ENCODE assay signal across 23 mouse cellular contexts in the genomic region with DNA sequence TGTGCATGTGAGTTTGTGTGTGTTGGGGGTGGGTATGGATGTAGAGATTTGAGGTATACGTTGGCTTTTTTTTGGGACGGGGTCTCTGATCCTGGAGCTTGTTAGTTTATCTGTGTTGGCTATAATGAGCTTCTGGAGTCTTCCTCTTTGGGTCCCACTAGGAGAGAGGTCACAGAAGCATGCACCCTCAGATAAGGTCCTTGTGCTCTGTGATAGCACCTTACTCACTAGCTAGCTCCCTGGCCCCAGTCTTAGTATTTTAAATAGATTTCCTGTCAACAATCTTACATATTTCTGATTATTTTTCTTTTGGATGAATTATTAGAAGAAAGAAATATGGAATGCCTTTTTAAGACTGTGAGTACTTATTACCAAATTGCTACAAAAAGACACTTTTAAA. TPM values are rescaled to one million over a fixed set of nuclear protein-coding genes. Genes with fewer than 3 reads are reported as not detected.
DNase-seq lines count a peak whose midpoint lies in the region; ATAC-seq and TF ChIP-seq lines count a peak whose summit lies in the region.
"Had no signal": no experiment of that assay in that cellular context is flagged by ENCODE, and none has a peak within 500 bp of the region (broad histone marks: within the 10 kb centered on the region; RNA-seq: fewer than 3 reads in every experiment).

No protein-coding gene starts in this region.

- WGBS in liver, embryonic 14.5 days (ENCODE audit: insufficient replicate concordance), result 15% methylated on average over 2 of the region's 2 CpGs
- 100% methylated on average over 2 of the region's 2 CpGs for WGBS in midbrain, embryonic 16.5 days

- peaks cover 5 to 9% of the 10 kb centered on the region in 2 experiments for H3K36me3 ChIP-seq in MEL (ENCODE audit: control insufficient read depth in 1 of 2, insufficient read depth in 2 of 2, low read length in 2 of 2)
- peaks cover 29% of the 10 kb centered on the region for H3K36me3 ChIP-seq in liver, embryonic 14.5 days (replicated peaks; ENCODE audit: control insufficient read depth, insufficient read depth, low read depth)
- peaks cover 17% of the 10 kb centered on the region for H3K36me3 ChIP-seq in midbrain, embryonic 16.5 days (ENCODE audit: control insufficient read depth, insufficient read depth, low read length)

- no peak for TF ChIP-seq POLR2A in MEL (IDR thresholded peaks at IDR 0.05; ENCODE audit: control insufficient read depth in 1 of 2, insufficient read depth in 1 of 2, low read depth in 1 of 2, low read length in 2 of 2, poor library complexity in 1 of 2)

- H3K4me2 ChIP-seq in liver, embryonic 14.5 days (ENCODE audit: low read depth), result no peak overlapping the region
- H3K4me2 ChIP-seq in midbrain, embryonic 16.5 days (ENCODE audit: low read length), result no peak overlapping the region
- H3K4me2 ChIP-seq: forebrain, embryonic 12.5 days; forebrain, embryonic 15.5 days; heart, embryonic 13.5 days; hindbrain, embryonic 14.5 days had no signal

- peak; percentile 53 to 74; a peak in 3 of 4 replicates for TF ChIP-seq EP300 in MEL (IDR thresholded peaks at IDR 0.05; ENCODE audit: low read depth in 1 of 2, low read length in 2 of 2)
- 0 out of 2 replicates have a peak, but pooled peaks have one; percentile 15 for TF ChIP-seq EP300 in liver, embryonic 14.5 days (IDR thresholded peaks at IDR 0.05; ENCODE audit: low read depth)

- DNase-seq in MEL (ENCODE audit: low read depth, low spot score) (peak; percentile 49), adipocyte (ENCODE audit: low spot score) (no peak)
- DNase-seq in c-Kit-positive CD71-positive TER-119-negative erythroid progenitor cells, embryonic 14.5 days (ENCODE audit: low read depth), result peak; percentile 22
- DNase-seq in liver, embryonic 14.5 days (ENCODE audit: low read depth in 3 of 3, low spot score in 3 of 3), result peak in 1 of 3 experiments; percentile 20
- no peak for DNase-seq in gastrocnemius, adult 2 months
- DNase-seq: adrenal gland, postnatal 10 days; cerebellum, adult 18-20 months; cerebellum, adult 9-10 months; cerebellum, postnatal 14 days; gastrocnemius, postnatal 10 days; gastrocnemius, postnatal 36 days; heart, adult 2 months; heart, postnatal 14 days; heart, postnatal 4 days had no signal

- no peaks in the 10 kb centered on the region for H3K9me3 ChIP-seq in MEL (replicated peaks; ENCODE audit: insufficient read depth, low read length)
- H3K9me3 ChIP-seq in liver, embryonic 14.5 days (ENCODE audit: control insufficient read depth, low read length), result no peaks in the 10 kb centered on the region
- no peaks in the 10 kb centered on the region for H3K9me3 ChIP-seq in midbrain, embryonic 16.5 days (replicated peaks; ENCODE audit: control insufficient read depth, low read length, poor library complexity, severe bottlenecking)
- H3K9me3 ChIP-seq: forebrain, embryonic 12.5 days; forebrain, embryonic 15.5 days; heart, embryonic 10.5 days; heart, embryonic 13.5 days had no signal

- peaks cover 2 to 3% of the 10 kb centered on the region in 2 experiments; a peak in 2 of 4 replicates for H3K4me1 ChIP-seq in MEL (ENCODE audit: control insufficient read depth in 1 of 2, insufficient read depth in 2 of 2, low read length in 2 of 2)
- H3K4me1 ChIP-seq in liver, embryonic 14.5 days (replicated peaks; ENCODE audit: control insufficient read depth in 2 of 2, insufficient read depth in 2 of 2, low read length in 1 of 2), result peaks cover 5% of the 10 kb centered on the region in 2 experiments; a peak in 3 of 4 replicates
- no peaks in the 10 kb centered on the region for H3K4me1 ChIP-seq in midbrain, embryonic 16.5 days (ENCODE audit: control insufficient read depth, insufficient read depth, low read length)
- H3K4me1 ChIP-seq: forebrain, embryonic 12.5 days; forebrain, embryonic 15.5 days; heart, embryonic 10.5 days; heart, embryonic 13.5 days had no signal

- no peak overlapping the region for H3K9ac ChIP-seq in MEL (ENCODE audit: control insufficient read depth, low read depth, low read length, poor library complexity, severe bottlenecking)
- no peak overlapping the region for H3K9ac ChIP-seq in liver, embryonic 14.5 days (replicated peaks)
- H3K9ac ChIP-seq in midbrain, embryonic 16.5 days (ENCODE audit: low read depth, low read length), result no peak overlapping the region
- H3K9ac ChIP-seq: forebrain, embryonic 12.5 days; forebrain, embryonic 15.5 days; heart, embryonic 13.5 days; hindbrain, embryonic 14.5 days had no signal

- no peak for TF ChIP-seq CTCF in MEL (IDR thresholded peaks at IDR 0.05 in 2 of 3, conservative IDR thresholded peaks at IDR 0.05 in 1 of 3; ENCODE audit: control insufficient read depth in 1 of 3, insufficient read depth in 1 of 3, low read depth in 2 of 3, low read length in 3 of 3, poor library complexity in 1 of 3, severe bottlenecking in 1 of 3)
- no peak for TF ChIP-seq CTCF in liver, embryonic 14.5 days (IDR thresholded peaks at IDR 0.05; ENCODE audit: low read depth)
- no peak for TF ChIP-seq CTCF in gastrocnemius, adult 2 months (IDR thresholded peaks at IDR 0.05)

- peak; percentile 73 for ATAC-seq in liver, embryonic 14.5 days (ENCODE audit: insufficient read depth)
- ATAC-seq in megakaryocyte progenitor cell, adult 5-6 weeks (replicated peaks; ENCODE audit: poor library complexity), result peak; percentile 57; the same call in 1 of the 2 replicates
- no peak for ATAC-seq in midbrain, embryonic 16.5 days
- ATAC-seq: activated CD4-positive, CD25-positive, alpha-beta regulatory T cell, adult 4 months; CD4-positive, CD25-positive, alpha-beta regulatory T cell, adult 4 months; forebrain, embryonic 15.5 days had no signal

- H3K27me3 ChIP-seq in MEL (ENCODE audit: control insufficient read depth in 1 of 2, insufficient read depth in 2 of 2, low read length in 2 of 2), result no peaks in the 10 kb centered on the region
- H3K27me3 ChIP-seq in liver, embryonic 14.5 days (ENCODE audit: control insufficient read depth, insufficient read depth, low read length), result no peaks in the 10 kb centered on the region
- no peaks in the 10 kb centered on the region for H3K27me3 ChIP-seq in midbrain, embryonic 16.5 days (ENCODE audit: control insufficient read depth, insufficient read depth, low read depth, low read length)
- H3K27me3 ChIP-seq: forebrain, embryonic 12.5 days; forebrain, embryonic 15.5 days; heart, embryonic 13.5 days had no signal

- H3K27ac ChIP-seq in MEL (ENCODE audit: control insufficient read depth, low read depth, low read length), result no peak overlapping the region
- H3K27ac ChIP-seq in liver, embryonic 14.5 days, result no peak overlapping the region
- H3K27ac ChIP-seq in midbrain, embryonic 16.5 days (ENCODE audit: low read length), result no peak overlapping the region
- no peak overlapping the region for H3K27ac ChIP-seq in gastrocnemius, adult 2 months
- H3K27ac ChIP-seq: forebrain, embryonic 12.5 days; forebrain, embryonic 15.5 days; heart, adult 2 months; heart, embryonic 10.5 days; heart, embryonic 13.5 days; hindbrain, embryonic 14.5 days had no signal

- TF ChIP-seq RAD21 in MEL (IDR thresholded peaks at IDR 0.05; ENCODE audit: low read depth, low read length), result no peak

- intact Hi-C loops in gastrocnemius, adult 2 months (cut with DNase I), result no loop called here

- H3K4me3 ChIP-seq in MEL (ENCODE audit: control insufficient read depth in 1 of 2, insufficient read depth in 1 of 2, low read depth in 2 of 2, low read length in 2 of 2), result no peak overlapping the region
- H3K4me3 ChIP-seq in liver, embryonic 14.5 days (ENCODE audit: insufficient read depth in 1 of 2, low read depth in 2 of 2, low read length in 2 of 2), result no peak overlapping the region
- no peak overlapping the region for H3K4me3 ChIP-seq in midbrain, embryonic 16.5 days (ENCODE audit: low read depth, low read length)
- no peak overlapping the region for H3K4me3 ChIP-seq in gastrocnemius, adult 2 months
- H3K4me3 ChIP-seq: forebrain, embryonic 12.5 days; forebrain, embryonic 15.5 days; heart, adult 2 months; heart, embryonic 10.5 days; heart, embryonic 13.5 days had no signal

- H3K79me2 ChIP-seq in MEL (ENCODE audit: control insufficient read depth, insufficient read depth, low read length, poor library complexity), result no peaks in the 10 kb centered on the region

TF ChIP-seq in MEL, 35 proteins besides CTCF, POLR2A, EP300 and RAD21:
- TF ChIP-seq BHLHE40 (IDR thresholded peaks at IDR 0.05; ENCODE audit: borderline replicate concordance, low read depth, low read length) (no peak), KAT2A (conservative IDR thresholded peaks at IDR 0.05; ENCODE audit: low read depth, low read length) (no peak), MXI1 (IDR thresholded peaks at IDR 0.05; ENCODE audit: low read depth, low read length) (no peak), UBTF (IDR thresholded peaks at IDR 0.05; ENCODE audit: borderline replicate concordance, insufficient read depth, low read depth, low read length) (no peak), TCF12 (IDR thresholded peaks at IDR 0.05; ENCODE audit: low read depth, low read length) (peak; percentile 64; the same call in 1 of the 2 replicates), POLR2AphosphoS2 (IDR thresholded peaks at IDR 0.05; ENCODE audit: low read length) (no peak), GATA1 (IDR thresholded peaks at IDR 0.05; ENCODE audit: low read depth, low read length) (peak; percentile 67), MYC (IDR thresholded peaks at IDR 0.05; ENCODE audit: low read depth, low read length) (no peak), MAFK (IDR thresholded peaks at IDR 0.05; ENCODE audit: borderline replicate concordance, low read depth, low read length) (no peak), ZMIZ1 (IDR thresholded peaks at IDR 0.05; ENCODE audit: low read depth, low read length) (no peak), CHD1 (IDR thresholded peaks at IDR 0.05; ENCODE audit: low read depth, low read length) (no peak), ETS1 (IDR thresholded peaks at IDR 0.05; ENCODE audit: low read depth, low read length) (0 out of 2 replicates have a peak, but pooled peaks have one; percentile 15), ELF1 (IDR thresholded peaks at IDR 0.05; ENCODE audit: low read depth, low read length) (no peak), MYB (IDR thresholded peaks at IDR 0.05; ENCODE audit: low read depth, low read length) (no peak)

RNA-seq across cellular contexts. Expression of gene Edem3, which starts 24.1 kb away (rescaled TPM):
- 13.4 and 15.6 TPM in 2 replicates for total RNA-seq in MEL (2012; rRNA removed)
- 10 to 100 TPM in 1 of 2 experiments, not detected in 1; 11.6 TPM for polyA plus RNA-seq in MEL (2012; ENCODE audit: insufficient read depth in 1 of 2, insufficient read length in 2 of 2, low read depth in 1 of 2, low replicate concordance in 2 of 2, missing spikeins in 1 of 2)
- polyA plus RNA-seq in liver, embryonic 14.5 days (2012; rRNA removed), result 2.8 and 4.3 TPM in 2 replicates
- 6.1 and 7.3 TPM in 2 replicates for polyA plus RNA-seq in liver, embryonic 14.5 days (2014; fragmentation: Nextera tagmentation; extraction: Ambion mirVana)
- 20.5 and 21.1 TPM in 2 replicates for total RNA-seq in megakaryocyte progenitor cell, adult 5-6 weeks (2015)
- total RNA-seq in megakaryocyte progenitor cell, adult 5-6 weeks (2017), result 30.3 and 36.6 TPM in 2 replicates
- 22.4 and 27.1 TPM in 2 replicates for polyA plus RNA-seq in midbrain, embryonic 16.5 days (2015; fragmentation: Nextera tagmentation; extraction: Ambion mirVana)
- total RNA-seq in gastrocnemius, adult 2 months (2021), result 10 to 100 TPM; 21.1 to 23.6 TPM

Comparison
In these comparisons a context has a peak if more than half of its experiments do, and no peak if none do; other contexts are left out.
1. DNase-seq: peak in MEL (single experiment) and c-Kit-positive CD71-positive TER-119-negative erythroid progenitor cells, embryonic 14.5 days (single experiment); none in adipocyte (single experiment) and gastrocnemius, adult 2 months (single experiment).